Mouse (Mus musculus) stomach, postnatal 0 days (tissue): ENCODE results near the gene BC005561.
"Not testable (repeated sequence)": the region's sequence is repeated elsewhere in the genome, so short reads cannot be mapped to it uniquely, and the experiment has no call there.

ENCODE experiments used
- CTCF ChIP-seq: IDR thresholded peaks from 2 replicates; pipeline ENCODE4 v1.5.1; 2016; ENCODE audit warnings: antibody characterized with exemption, low read depth, mild to moderate bottlenecking, moderate library complexity
- EP300 ChIP-seq: optimal IDR thresholded peaks from 2 replicates; pipeline ENCODE3; 2016; ENCODE audit warnings: antibody characterized with exemption

DNA sequence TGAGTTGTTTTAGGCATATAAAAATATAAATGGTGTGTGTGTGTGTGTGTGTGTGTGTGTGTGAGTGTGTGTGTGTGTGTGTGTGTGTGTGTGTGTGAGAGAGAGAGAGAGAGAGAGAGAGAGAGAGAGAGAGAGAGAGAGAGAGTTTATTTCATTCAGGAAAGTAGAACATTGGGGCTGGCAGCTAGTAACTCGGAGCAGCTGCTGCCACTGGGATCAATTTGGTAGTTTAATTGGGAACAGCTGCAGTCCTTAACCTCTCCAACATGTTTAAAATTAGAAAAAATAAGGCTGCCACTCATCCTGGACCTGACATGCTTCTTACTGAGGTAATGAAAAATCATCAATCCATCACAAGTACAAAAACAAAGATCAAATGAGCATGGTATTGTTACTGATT, 59.9 kb downstream of the BC005561 start:
- not testable (repeated sequence) for TF ChIP-seq CTCF, EP300
